Mouse (Mus musculus): ENCODE data around the gene Lypd1.

Gene Lypd1

GRCm38 (mm10) chr1:125912601-125913600, at the start of gene Lypd1:
Gene Lypd1, minus strand, starts transcription at chr1:125913101.
- no peak for DNase-seq (ENCODE audit: extremely low read depth, low read depth)

GRCm38 (mm10) chr1:125951026-125951425, 38.1 kb upstream of the Lypd1 start:
- DNase-seq (ENCODE audit: extremely low read depth, low read depth), result no peak

GRCm38 (mm10) chr1:125949076-125949475, 36.2 kb upstream of the Lypd1 start:
- DNase-seq (ENCODE audit: extremely low read depth, low read depth), result no peak

- no peak for DNase-seq (ENCODE audit: extremely low read depth, low read depth)
Observed at GRCm38 (mm10) chr1:125945136-125945535, 32.2 kb upstream of the Lypd1 start.

- DNase-seq (ENCODE audit: extremely low read depth, low read depth), result no peak
Observed at GRCm38 (mm10) chr1:125943305-125943704, 30.4 kb upstream of the Lypd1 start.

GRCm38 (mm10) chr1:125925486-125925885, 12.6 kb upstream of the Lypd1 start:
- no peak for DNase-seq (ENCODE audit: extremely low read depth, low read depth)

GRCm38 (mm10) chr1:125923062-125923461, 10.2 kb upstream of the Lypd1 start:
- DNase-seq (ENCODE audit: extremely low read depth, low read depth), result no peak

GRCm38 (mm10) chr1:125920696-125921095, 7.8 kb upstream of the Lypd1 start:
- no peak for DNase-seq (ENCODE audit: extremely low read depth, low read depth)

- DNase-seq (ENCODE audit: extremely low read depth, low read depth), result no peak
Observed at GRCm38 (mm10) chr1:125911901-125912445, 928 bp downstream of the Lypd1 start.

GRCm38 (mm10) chr1:125911337-125911900, 1.5 kb downstream of the Lypd1 start:
- no peak for DNase-seq (ENCODE audit: extremely low read depth, low read depth)

- no peak for DNase-seq (ENCODE audit: extremely low read depth, low read depth)
Observed at GRCm38 (mm10) chr1:125910871-125911265, 2.0 kb downstream of the Lypd1 start.

- no peak for DNase-seq (ENCODE audit: extremely low read depth, low read depth)
Observed at GRCm38 (mm10) chr1:125910211-125910870, 2.6 kb downstream of the Lypd1 start.

- no peak for DNase-seq (ENCODE audit: extremely low read depth, low read depth)
Observed at GRCm38 (mm10) chr1:125893158-125893557, 19.7 kb downstream of the Lypd1 start.

GRCm38 (mm10) chr1:125870056-125870455, 42.8 kb downstream of the Lypd1 start:
- DNase-seq (ENCODE audit: extremely low read depth, low read depth), result no peak

GRCm38 (mm10) chr1:125858631-125859030, 54.3 kb downstream of the Lypd1 start:
- DNase-seq (ENCODE audit: extremely low read depth, low read depth), result no peak

- no peak for DNase-seq (ENCODE audit: extremely low read depth, low read depth)
Observed at GRCm38 (mm10) chr1:125854646-125855045, 58.3 kb downstream of the Lypd1 start.

- DNase-seq (ENCODE audit: extremely low read depth, low read depth), result no peak
Observed at GRCm38 (mm10) chr1:125839746-125840392, 73.0 kb downstream of the Lypd1 start.

- DNase-seq (ENCODE audit: extremely low read depth, low read depth), result no peak
Observed at GRCm38 (mm10) chr1:125837507-125837906, 75.4 kb downstream of the Lypd1 start.

- DNase-seq (ENCODE audit: extremely low read depth, low read depth), result no peak
Observed at GRCm38 (mm10) chr1:125823611-125824010, 89.3 kb downstream of the Lypd1 start.

GRCm38 (mm10) chr1:125821101-125821500, 91.8 kb downstream of the Lypd1 start:
- DNase-seq (ENCODE audit: extremely low read depth, low read depth), result no peak
